Mouse (Mus musculus): ENCODE measurements at regions not wholly inside any gene's neighbourhood (a gene's known extent, or its start where the extent isn't known, plus 50 kb on each side); places are given as distances from the start of the nearest gene placed in this dataset.

DNA sequence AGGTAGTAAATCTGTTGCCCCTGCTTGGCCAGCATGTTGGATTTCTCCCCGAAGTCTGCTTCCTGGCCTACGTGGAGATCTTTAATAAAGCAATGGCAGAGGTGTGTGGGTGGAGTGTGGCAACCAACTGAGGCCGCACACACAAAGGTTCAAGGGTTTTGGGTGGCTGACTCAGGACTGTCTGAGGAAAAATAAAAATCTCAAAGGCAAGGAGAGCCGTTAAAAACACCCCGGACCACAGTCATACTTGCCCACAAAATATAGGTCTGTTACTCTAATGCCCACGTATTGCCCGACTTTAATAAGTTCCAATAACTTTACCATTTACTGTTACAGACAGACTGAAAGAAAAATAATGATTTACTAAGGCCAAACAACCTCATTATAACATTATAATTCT, 108.7 kb upstream of the Cdkn2b start:
- Histone ChIP-seq H3K27ac (ENCODE audit: insufficient read depth, low read depth, low read length) (no peak overlapping the region), H3K4me3 (ENCODE audit: insufficient read depth, low read length) (no peak overlapping the region), H3K4me1 (ENCODE audit: control insufficient read depth, insufficient read depth, low read length) (no peaks in the 10 kb centered on the region)
- TF ChIP-seq CTCF (IDR thresholded peaks at IDR 0.05; ENCODE audit: low read depth, low read length) (no peak), POLR2A (IDR thresholded peaks at IDR 0.05; ENCODE audit: borderline replicate concordance, low read depth, low read length) (no peak)

DNA sequence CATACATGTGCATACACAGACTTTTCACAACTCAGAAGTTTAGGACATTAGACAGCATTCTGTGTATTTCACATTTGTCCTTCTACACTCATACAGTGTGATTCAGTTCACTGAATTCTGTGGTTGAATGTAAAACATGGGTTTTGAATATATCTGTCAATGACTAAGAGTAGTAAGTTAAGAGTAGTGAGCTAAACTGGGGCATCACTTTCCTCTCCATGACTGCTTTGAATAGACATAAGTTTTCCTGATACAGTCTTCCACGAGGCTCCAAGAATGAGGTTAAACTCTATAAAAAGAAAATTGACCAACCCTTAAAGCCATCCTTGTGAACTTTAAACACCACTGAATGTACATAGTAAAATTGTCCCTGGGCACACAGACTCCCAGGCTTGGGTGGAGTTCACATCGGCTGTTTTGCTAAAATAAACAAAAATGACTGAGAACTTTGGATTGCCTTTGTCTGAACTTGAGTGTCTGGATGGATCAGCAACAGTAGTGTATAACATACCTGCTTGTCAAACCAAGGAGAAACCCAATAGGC, 94.9 kb upstream of the Cdkn2b start:
- no peak overlapping the region for H3K27ac ChIP-seq (ENCODE audit: insufficient read depth, low read depth, low read length)
- peaks cover 9% of the 10 kb centered on the region for H3K4me1 ChIP-seq (ENCODE audit: control insufficient read depth, insufficient read depth, low read length)
- TF ChIP-seq POLR2A (IDR thresholded peaks at IDR 0.05; ENCODE audit: borderline replicate concordance, low read depth, low read length) (no peak), CTCF (IDR thresholded peaks at IDR 0.05; ENCODE audit: low read depth, low read length) (no peak)
- H3K4me3 ChIP-seq (ENCODE audit: insufficient read depth, low read length): no peak overlapping the region

GRCm38 (mm10) chr4:89403151-89403550, 92.3 kb upstream of the Cdkn2b start:
- Histone ChIP-seq H3K27ac (ENCODE audit: insufficient read depth, low read depth, low read length) (no peak overlapping the region), H3K4me1 (ENCODE audit: control insufficient read depth, insufficient read depth, low read length) (peaks cover 9% of the 10 kb centered on the region), H3K4me3 (ENCODE audit: insufficient read depth, low read length) (no peak overlapping the region)
- TF ChIP-seq CTCF (IDR thresholded peaks at IDR 0.05; ENCODE audit: low read depth, low read length) (no peak), POLR2A (IDR thresholded peaks at IDR 0.05; ENCODE audit: borderline replicate concordance, low read depth, low read length) (no peak)

DNA sequence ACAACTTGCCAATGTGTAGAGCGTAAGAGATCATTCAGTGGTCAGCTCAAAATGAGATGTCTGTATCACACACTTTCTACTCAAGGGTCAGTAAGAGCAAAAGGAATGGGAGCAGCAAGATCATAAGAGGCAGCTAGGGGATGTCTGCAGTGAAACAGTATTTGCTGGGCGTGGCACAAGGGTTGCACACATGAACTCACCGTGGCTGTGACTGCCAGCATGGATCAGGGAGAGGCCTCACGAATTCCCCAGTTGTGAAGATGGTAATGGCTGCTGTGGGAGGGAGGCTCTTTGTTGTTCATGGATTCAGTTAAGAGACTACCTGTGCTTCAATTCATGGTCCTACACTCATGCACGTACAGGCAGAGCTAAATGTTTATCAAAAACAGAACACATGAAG, 91.5 kb upstream of the Cdkn2b start:
- Histone ChIP-seq H3K4me3 (ENCODE audit: insufficient read depth, low read length) (no peak overlapping the region), H3K4me1 (ENCODE audit: control insufficient read depth, insufficient read depth, low read length) (peaks cover 9% of the 10 kb centered on the region), H3K27ac (ENCODE audit: insufficient read depth, low read depth, low read length) (no peak overlapping the region)
- TF ChIP-seq POLR2A (IDR thresholded peaks at IDR 0.05; ENCODE audit: borderline replicate concordance, low read depth, low read length): no peak
- no peak for TF ChIP-seq CTCF (IDR thresholded peaks at IDR 0.05; ENCODE audit: low read depth, low read length)

GRCm38 (mm10) chr4:89401696-89402095, 90.9 kb upstream of the Cdkn2b start:
- Histone ChIP-seq H3K4me1 (ENCODE audit: control insufficient read depth, insufficient read depth, low read length) (peaks cover 9% of the 10 kb centered on the region), H3K4me3 (ENCODE audit: insufficient read depth, low read length) (no peak overlapping the region), H3K27ac (ENCODE audit: insufficient read depth, low read depth, low read length) (no peak overlapping the region)
- no peak for TF ChIP-seq POLR2A (IDR thresholded peaks at IDR 0.05; ENCODE audit: borderline replicate concordance, low read depth, low read length)

DNA sequence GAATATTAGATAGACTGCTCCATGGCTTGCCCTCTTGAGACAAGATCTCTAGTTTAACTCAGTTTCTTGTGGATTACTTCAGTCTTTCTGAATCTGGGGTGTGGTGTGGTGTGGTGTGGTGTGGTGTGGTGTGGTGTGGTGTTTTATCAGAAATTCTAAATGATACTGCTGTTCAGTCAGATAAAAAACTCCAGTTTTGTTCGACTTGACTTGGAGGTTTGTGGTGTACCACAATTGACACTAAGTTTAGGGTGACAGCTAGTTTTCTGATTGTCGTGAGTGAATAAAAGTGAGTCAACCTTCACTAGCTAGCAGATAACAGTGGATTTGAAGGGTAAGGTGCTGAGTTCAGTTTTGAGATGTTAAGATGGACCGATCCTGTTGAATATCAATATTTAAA, 89.5 kb upstream of the Cdkn2b start:
- no peak overlapping the region for H3K4me3 ChIP-seq (ENCODE audit: insufficient read depth, low read length)
- TF ChIP-seq CTCF (IDR thresholded peaks at IDR 0.05; ENCODE audit: low read depth, low read length) (no peak), POLR2A (IDR thresholded peaks at IDR 0.05; ENCODE audit: borderline replicate concordance, low read depth, low read length) (no peak)
- no peak overlapping the region for H3K27ac ChIP-seq (ENCODE audit: insufficient read depth, low read depth, low read length)
- H3K4me1 ChIP-seq (ENCODE audit: control insufficient read depth, insufficient read depth, low read length): peaks cover 9% of the 10 kb centered on the region

GRCm38 (mm10) chr4:89399277-89399676, 88.4 kb upstream of the Cdkn2b start:
- H3K4me3 ChIP-seq (ENCODE audit: insufficient read depth, low read length): no peak overlapping the region
- no peak overlapping the region for H3K27ac ChIP-seq (ENCODE audit: insufficient read depth, low read depth, low read length)
- peaks cover 9% of the 10 kb centered on the region for H3K4me1 ChIP-seq (ENCODE audit: control insufficient read depth, insufficient read depth, low read length)
- TF ChIP-seq POLR2A (IDR thresholded peaks at IDR 0.05; ENCODE audit: borderline replicate concordance, low read depth, low read length) (no peak), CTCF (IDR thresholded peaks at IDR 0.05; ENCODE audit: low read depth, low read length) (no peak)

DNA sequence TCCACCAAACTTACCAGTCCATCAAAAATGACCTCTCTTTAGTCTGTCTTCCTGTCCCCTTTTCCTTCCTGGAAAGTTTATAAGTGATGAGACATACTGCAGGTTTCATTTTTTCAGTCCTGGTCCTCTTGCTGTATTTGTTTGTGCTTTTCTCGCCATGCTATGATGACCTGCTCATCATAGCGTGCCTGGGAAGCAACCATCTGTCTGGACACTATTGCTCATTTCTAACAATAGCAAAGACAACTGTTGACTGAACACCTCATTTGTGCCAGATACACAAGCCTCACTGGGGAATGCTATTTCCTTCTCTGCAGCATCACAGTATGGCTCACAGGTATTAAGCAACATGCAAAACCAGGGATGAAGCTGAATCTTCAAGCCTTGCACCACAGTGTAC, 85.2 kb upstream of the Cdkn2b start:
- TF ChIP-seq POLR2A (IDR thresholded peaks at IDR 0.05; ENCODE audit: borderline replicate concordance, low read depth, low read length): no peak
- TF ChIP-seq CTCF (IDR thresholded peaks at IDR 0.05; ENCODE audit: low read depth, low read length): no peak
- Histone ChIP-seq H3K4me3 (ENCODE audit: insufficient read depth, low read length) (no peak overlapping the region), H3K4me1 (ENCODE audit: control insufficient read depth, insufficient read depth, low read length) (peaks cover 7% of the 10 kb centered on the region), H3K27ac (ENCODE audit: insufficient read depth, low read depth, low read length) (no peak overlapping the region)

GRCm38 (mm10) chr4:89395336-89395735, 84.5 kb upstream of the Cdkn2b start:
- Histone ChIP-seq H3K27ac (ENCODE audit: insufficient read depth, low read depth, low read length) (no peak overlapping the region), H3K4me3 (ENCODE audit: insufficient read depth, low read length) (no peak overlapping the region), H3K4me1 (ENCODE audit: control insufficient read depth, insufficient read depth, low read length) (peaks cover 7% of the 10 kb centered on the region)
- TF ChIP-seq CTCF (IDR thresholded peaks at IDR 0.05; ENCODE audit: low read depth, low read length): no peak
- TF ChIP-seq POLR2A (IDR thresholded peaks at IDR 0.05; ENCODE audit: borderline replicate concordance, low read depth, low read length): no peak

- H3K27ac ChIP-seq (ENCODE audit: insufficient read depth, low read depth, low read length): no peak overlapping the region
- peaks cover 7% of the 10 kb centered on the region for H3K4me1 ChIP-seq (ENCODE audit: control insufficient read depth, insufficient read depth, low read length)
- H3K4me3 ChIP-seq (ENCODE audit: insufficient read depth, low read length): no peak overlapping the region
- TF ChIP-seq POLR2A (IDR thresholded peaks at IDR 0.05; ENCODE audit: borderline replicate concordance, low read depth, low read length) (no peak), CTCF (IDR thresholded peaks at IDR 0.05; ENCODE audit: low read depth, low read length) (no peak)
Measured at GRCm38 (mm10) chr4:89393251-89393711, 82.4 kb upstream of the Cdkn2b start.

DNA sequence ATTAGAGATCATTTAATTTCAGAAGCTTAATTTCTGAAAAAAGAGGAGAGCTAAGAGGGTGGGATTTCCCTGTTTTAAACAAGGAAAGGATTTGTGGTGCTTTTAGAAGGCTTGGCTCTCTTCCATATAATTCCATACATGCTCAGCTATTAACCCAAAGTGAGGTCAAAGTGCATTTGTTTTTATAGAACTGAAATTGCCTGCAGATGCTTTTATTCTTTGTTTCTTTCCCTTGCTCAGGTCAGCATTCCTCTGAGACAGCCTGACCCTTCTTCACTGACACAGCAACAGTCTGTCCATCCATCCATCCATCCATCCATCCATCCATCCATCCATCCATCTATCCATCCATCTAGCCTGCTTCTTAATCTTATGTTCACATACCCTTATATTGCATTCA, 82.0 kb upstream of the Cdkn2b start:
- Histone ChIP-seq H3K4me1 (ENCODE audit: control insufficient read depth, insufficient read depth, low read length) (peaks cover 7% of the 10 kb centered on the region), H3K4me3 (ENCODE audit: insufficient read depth, low read length) (no peak overlapping the region), H3K27ac (ENCODE audit: insufficient read depth, low read depth, low read length) (no peak overlapping the region)
- TF ChIP-seq CTCF (IDR thresholded peaks at IDR 0.05; ENCODE audit: low read depth, low read length): no peak
- no peak for TF ChIP-seq POLR2A (IDR thresholded peaks at IDR 0.05; ENCODE audit: borderline replicate concordance, low read depth, low read length)
